Mouse (Mus musculus): Measurements from ENCODE around the gene Ppp2ca. TPM values are rescaled to one million over a fixed set of nuclear protein-coding genes. Genes with fewer than 3 reads are reported as not detected.

The Ppp2ca gene
- total and polyA plus RNA-seq, 2 experiments, result 17.5 to 37.3 TPM

GRCm38 (mm10) chr11:52074626-52075470 lies 23.6 kb upstream of the Ppp2ca start:
- Histone ChIP-seq H3K4me3 (ENCODE audit: insufficient read depth, low read depth, low read length) (no peak overlapping the region), H3K9ac (ENCODE audit: low read depth, low read length) (no peak overlapping the region), H3K4me1 (ENCODE audit: control insufficient read depth, insufficient read depth, low read length) (no peaks in the 10 kb centered on the region), H3K27ac (replicated peaks; ENCODE audit: insufficient read depth, low read depth, low read length) (no peak overlapping the region), H3K36me3 (ENCODE audit: control insufficient read depth, insufficient read depth, low read length) (no peaks in the 10 kb centered on the region), H3K27me3 (ENCODE audit: control insufficient read depth, insufficient read depth, low read length) (no peaks in the 10 kb centered on the region), H3K79me2 (ENCODE audit: control insufficient read depth, insufficient read depth, low read length) (no peaks in the 10 kb centered on the region)
- TF ChIP-seq CTCF (IDR thresholded peaks at IDR 0.05; ENCODE audit: low read depth, low read length) (no peak), POLR2A (IDR thresholded peaks at IDR 0.05; ENCODE audit: extremely low read depth, insufficient read depth, low read length) (no peak)
- WGBS, result 73% methylated on average over 14 of the region's 14 CpGs
- no peak for DNase-seq (ENCODE audit: extremely low read depth, low read depth, low spot score)

- no peak overlapping the region for H3K27ac ChIP-seq (replicated peaks; ENCODE audit: insufficient read depth, low read depth, low read length)
- WGBS, result 83% methylated on average over 19 of the region's 19 CpGs
Observed at GRCm38 (mm10) chr11:52075794-52076633, 22.5 kb upstream of the Ppp2ca start.

GRCm38 (mm10) chr11:52076742-52077352 lies 21.6 kb upstream of the Ppp2ca start:
- no peak overlapping the region for H3K27ac ChIP-seq (replicated peaks; ENCODE audit: insufficient read depth, low read depth, low read length)
- TF ChIP-seq CTCF (IDR thresholded peaks at IDR 0.05; ENCODE audit: low read depth, low read length) (0 out of 2 replicates have a peak, but pooled peaks have one; percentile 7), POLR2A (IDR thresholded peaks at IDR 0.05; ENCODE audit: extremely low read depth, insufficient read depth, low read length) (no peak)
- DNase-seq (ENCODE audit: extremely low read depth, low read depth, low spot score), result no peak
- H3K4me1 ChIP-seq (ENCODE audit: control insufficient read depth, insufficient read depth, low read length), result no peaks in the 10 kb centered on the region
- H3K9ac ChIP-seq (ENCODE audit: low read depth, low read length), result no peak overlapping the region
- no peak overlapping the region for H3K4me3 ChIP-seq (ENCODE audit: insufficient read depth, low read depth, low read length)
- WGBS, result 91% methylated on average over 6 of the region's 6 CpGs
- no peaks in the 10 kb centered on the region for H3K79me2 ChIP-seq (ENCODE audit: control insufficient read depth, insufficient read depth, low read length)
- no peaks in the 10 kb centered on the region for H3K27me3 ChIP-seq (ENCODE audit: control insufficient read depth, insufficient read depth, low read length)
- no peaks in the 10 kb centered on the region for H3K36me3 ChIP-seq (ENCODE audit: control insufficient read depth, insufficient read depth, low read length)

More at GRCm38 (mm10) chr11:52075794-52076633, 22.5 kb upstream of the Ppp2ca start:
- no peaks in the 10 kb centered on the region for H3K4me1 ChIP-seq (ENCODE audit: control insufficient read depth, insufficient read depth, low read length)
- H3K27me3 ChIP-seq (ENCODE audit: control insufficient read depth, insufficient read depth, low read length), result no peaks in the 10 kb centered on the region
- H3K79me2 ChIP-seq (ENCODE audit: control insufficient read depth, insufficient read depth, low read length), result no peaks in the 10 kb centered on the region
- TF ChIP-seq CTCF (IDR thresholded peaks at IDR 0.05; ENCODE audit: low read depth, low read length), result no peak
- TF ChIP-seq POLR2A (IDR thresholded peaks at IDR 0.05; ENCODE audit: extremely low read depth, insufficient read depth, low read length), result no peak
- peak; percentile 19 for DNase-seq (ENCODE audit: extremely low read depth, low read depth, low spot score)
- no peak overlapping the region for H3K4me3 ChIP-seq (ENCODE audit: insufficient read depth, low read depth, low read length)
- no peaks in the 10 kb centered on the region for H3K36me3 ChIP-seq (ENCODE audit: control insufficient read depth, insufficient read depth, low read length)
- H3K9ac ChIP-seq (ENCODE audit: low read depth, low read length), result no peak overlapping the region

- H3K79me2 ChIP-seq (ENCODE audit: control insufficient read depth, insufficient read depth, low read length), result no peaks in the 10 kb centered on the region
- no peak overlapping the region for H3K27ac ChIP-seq (replicated peaks; ENCODE audit: insufficient read depth, low read depth, low read length)
- no peak overlapping the region for H3K9ac ChIP-seq (ENCODE audit: low read depth, low read length)
- no peak overlapping the region for H3K4me3 ChIP-seq (ENCODE audit: insufficient read depth, low read depth, low read length)
- TF ChIP-seq POLR2A (IDR thresholded peaks at IDR 0.05; ENCODE audit: extremely low read depth, insufficient read depth, low read length) (no peak), CTCF (IDR thresholded peaks at IDR 0.05; ENCODE audit: low read depth, low read length) (no peak)
- 58% methylated on average over 4 of the region's 4 CpGs for WGBS
- H3K4me1 ChIP-seq (ENCODE audit: control insufficient read depth, insufficient read depth, low read length), result no peaks in the 10 kb centered on the region
- DNase-seq (ENCODE audit: extremely low read depth, low read depth, low spot score), result peak; percentile 20
- H3K36me3 ChIP-seq (ENCODE audit: control insufficient read depth, insufficient read depth, low read length), result no peaks in the 10 kb centered on the region
- H3K27me3 ChIP-seq (ENCODE audit: control insufficient read depth, insufficient read depth, low read length), result no peaks in the 10 kb centered on the region
Observed at GRCm38 (mm10) chr11:52077939-52078338, 20.5 kb upstream of the Ppp2ca start.

- H3K27ac ChIP-seq (replicated peaks; ENCODE audit: insufficient read depth, low read depth, low read length), result no peak overlapping the region
- no peak for DNase-seq (ENCODE audit: extremely low read depth, low read depth, low spot score)
- no peaks in the 10 kb centered on the region for H3K4me1 ChIP-seq (ENCODE audit: control insufficient read depth, insufficient read depth, low read length)
- no peak overlapping the region for H3K9ac ChIP-seq (ENCODE audit: low read depth, low read length)
- no peaks in the 10 kb centered on the region for H3K79me2 ChIP-seq (ENCODE audit: control insufficient read depth, insufficient read depth, low read length)
- H3K4me3 ChIP-seq (ENCODE audit: insufficient read depth, low read depth, low read length), result no peak overlapping the region
- 71% methylated on average over 5 of the region's 5 CpGs for WGBS
- no peaks in the 10 kb centered on the region for H3K36me3 ChIP-seq (ENCODE audit: control insufficient read depth, insufficient read depth, low read length)
- no peaks in the 10 kb centered on the region for H3K27me3 ChIP-seq (ENCODE audit: control insufficient read depth, insufficient read depth, low read length)
- TF ChIP-seq POLR2A (IDR thresholded peaks at IDR 0.05; ENCODE audit: extremely low read depth, insufficient read depth, low read length) (no peak), CTCF (IDR thresholded peaks at IDR 0.05; ENCODE audit: low read depth, low read length) (no peak)
Observed at GRCm38 (mm10) chr11:52079978-52080377, 18.5 kb upstream of the Ppp2ca start.

Data from liver, adult 2 months (tissue).